Mouse (Mus musculus): Measurements from ENCODE around the gene Sgsm3. TPM values are rescaled to one million over a fixed set of nuclear protein-coding genes. Genes with fewer than 3 reads are reported as not detected.

The Sgsm3 gene
- polyA plus RNA-seq, 1 experiment from 2014 or later, result 46.1 TPM

GRCm38 (mm10) chr15:81032941-81033629 is 55.5 kb downstream of the Sgsm3 start:
- no peak overlapping the region for H3K4me3 ChIP-seq
- H3K4me2 ChIP-seq (replicated peaks), result no peak overlapping the region
- H3K9ac ChIP-seq, result no peak overlapping the region
- no peak for ATAC-seq (ENCODE audit: low FRiP score, low read depth)
- H3K36me3 ChIP-seq, result no peaks in the 10 kb centered on the region
- WGBS, result 46% methylated on average over 9 of the region's 9 CpGs
- H3K27ac ChIP-seq, result no peak overlapping the region
- H3K9me3 ChIP-seq, result no peaks in the 10 kb centered on the region
- H3K27me3 ChIP-seq (replicated peaks), result no peaks in the 10 kb centered on the region
- H3K4me1 ChIP-seq, result peaks cover 32% of the 10 kb centered on the region

GRCm38 (mm10) chr15:81034119-81034518 is 56.6 kb downstream of the Sgsm3 start:
- H3K36me3 ChIP-seq, result no peaks in the 10 kb centered on the region
- H3K9me3 ChIP-seq, result no peaks in the 10 kb centered on the region
- no peak overlapping the region for H3K9ac ChIP-seq
- 73% methylated on average over 6 of the region's 6 CpGs for WGBS
- ATAC-seq (ENCODE audit: low FRiP score, low read depth), result no peak
- no peaks in the 10 kb centered on the region for H3K27me3 ChIP-seq (replicated peaks)
- H3K4me1 ChIP-seq, result peaks cover 32% of the 10 kb centered on the region
- H3K27ac ChIP-seq, result no peak overlapping the region
- no peak overlapping the region for H3K4me2 ChIP-seq (replicated peaks)
- no peak overlapping the region for H3K4me3 ChIP-seq

- peaks cover 32% of the 10 kb centered on the region for H3K4me1 ChIP-seq
- no peaks in the 10 kb centered on the region for H3K36me3 ChIP-seq
- no peaks in the 10 kb centered on the region for H3K27me3 ChIP-seq (replicated peaks)
- no peak overlapping the region for H3K4me2 ChIP-seq (replicated peaks)
- H3K27ac ChIP-seq, result no peak overlapping the region
- no peak overlapping the region for H3K4me3 ChIP-seq
- WGBS, result 76% methylated on average over 12 of the region's 12 CpGs
- no peak for ATAC-seq (ENCODE audit: low FRiP score, low read depth)
- H3K9ac ChIP-seq, result no peak overlapping the region
- no peaks in the 10 kb centered on the region for H3K9me3 ChIP-seq
Observed at GRCm38 (mm10) chr15:81035417-81036162, 58.0 kb downstream of the Sgsm3 start.

GRCm38 (mm10) chr15:81038419-81038818 is 60.9 kb downstream of the Sgsm3 start:
- H3K4me1 ChIP-seq, result peaks cover 23% of the 10 kb centered on the region
- H3K9me3 ChIP-seq, result no peaks in the 10 kb centered on the region
- no peak overlapping the region for H3K9ac ChIP-seq
- H3K4me2 ChIP-seq (replicated peaks), result no peak overlapping the region
- H3K36me3 ChIP-seq, result no peaks in the 10 kb centered on the region
- WGBS, result 87% methylated on average over 5 of the region's 5 CpGs
- no peak for ATAC-seq (ENCODE audit: low FRiP score, low read depth)
- no peak overlapping the region for H3K27ac ChIP-seq
- no peak overlapping the region for H3K4me3 ChIP-seq
- H3K27me3 ChIP-seq (replicated peaks), result no peaks in the 10 kb centered on the region

- H3K4me3 ChIP-seq, result no peak overlapping the region
- H3K9me3 ChIP-seq, result no peaks in the 10 kb centered on the region
- H3K4me1 ChIP-seq, result 0 out of 2 replicates have a peak, but pooled peaks cover 3% of the 10 kb centered on the region
- no peaks in the 10 kb centered on the region for H3K27me3 ChIP-seq (replicated peaks)
- H3K27ac ChIP-seq, result no peak overlapping the region
- H3K4me2 ChIP-seq (replicated peaks), result no peak overlapping the region
- ATAC-seq (ENCODE audit: low FRiP score, low read depth), result no peak
- H3K9ac ChIP-seq, result no peak overlapping the region
- WGBS, result 91% methylated on average over 4 of the region's 4 CpGs
- peaks cover 8% of the 10 kb centered on the region for H3K36me3 ChIP-seq
Observed at GRCm38 (mm10) chr15:81041767-81042166, 64.2 kb downstream of the Sgsm3 start.

GRCm38 (mm10) chr15:81042276-81042931 is 64.8 kb downstream of the Sgsm3 start:
- H3K27me3 ChIP-seq (replicated peaks), result no peaks in the 10 kb centered on the region
- WGBS, result 75% methylated on average over 13 of the region's 13 CpGs
- H3K27ac ChIP-seq, result no peak overlapping the region
- no peak overlapping the region for H3K4me3 ChIP-seq
- ATAC-seq (ENCODE audit: low FRiP score, low read depth), result no peak
- H3K4me1 ChIP-seq, result 0 out of 2 replicates have a peak, but pooled peaks cover 3% of the 10 kb centered on the region
- H3K4me2 ChIP-seq (replicated peaks), result no peak overlapping the region
- peaks cover 8% of the 10 kb centered on the region for H3K36me3 ChIP-seq
- no peak overlapping the region for H3K9ac ChIP-seq
- no peaks in the 10 kb centered on the region for H3K9me3 ChIP-seq

- Histone ChIP-seq H3K4me3 (no peak overlapping the region), H3K9ac (no peak overlapping the region), H3K9me3 (no peaks in the 10 kb centered on the region), H3K4me2 (replicated peaks) (no peak overlapping the region), H3K27ac (no peak overlapping the region), H3K27me3 (replicated peaks) (no peaks in the 10 kb centered on the region), H3K36me3 (peaks cover 8% of the 10 kb centered on the region), H3K4me1 (0 out of 2 replicates have a peak, but pooled peaks cover 3% of the 10 kb centered on the region)
- ATAC-seq (ENCODE audit: low FRiP score, low read depth), result no peak
- WGBS, result 96% methylated on average over 9 of the region's 9 CpGs
Observed at GRCm38 (mm10) chr15:81044446-81044845, 66.9 kb downstream of the Sgsm3 start.

- Histone ChIP-seq H3K4me3 (no peak overlapping the region), H3K27me3 (replicated peaks) (no peaks in the 10 kb centered on the region), H3K36me3 (peaks cover 8% of the 10 kb centered on the region), H3K4me2 (replicated peaks) (no peak overlapping the region), H3K9me3 (no peaks in the 10 kb centered on the region), H3K9ac (no peak overlapping the region), H3K4me1 (0 out of 2 replicates have a peak, but pooled peaks cover 3% of the 10 kb centered on the region), H3K27ac (no peak overlapping the region)
- no peak for ATAC-seq (ENCODE audit: low FRiP score, low read depth)
- WGBS, result 92% methylated on average over 4 of the region's 4 CpGs
Observed at GRCm38 (mm10) chr15:81045336-81045735, 67.8 kb downstream of the Sgsm3 start.

GRCm38 (mm10) chr15:81046061-81046460 is 68.5 kb downstream of the Sgsm3 start:
- H3K4me2 ChIP-seq (replicated peaks), result no peak overlapping the region
- H3K4me3 ChIP-seq, result no peak overlapping the region
- H3K36me3 ChIP-seq, result peaks cover 8% of the 10 kb centered on the region
- no peaks in the 10 kb centered on the region for H3K9me3 ChIP-seq
- no peak overlapping the region for H3K27ac ChIP-seq
- ATAC-seq (ENCODE audit: low FRiP score, low read depth), result no peak
- no peaks in the 10 kb centered on the region for H3K27me3 ChIP-seq (replicated peaks)
- H3K4me1 ChIP-seq, result 0 out of 2 replicates have a peak, but pooled peaks cover 3% of the 10 kb centered on the region
- H3K9ac ChIP-seq, result no peak overlapping the region
- WGBS, result 91% methylated on average over 7 of the region's 7 CpGs

GRCm38 (mm10) chr15:81047497-81047896 is 69.9 kb downstream of the Sgsm3 start:
- Histone ChIP-seq H3K27me3 (replicated peaks) (no peaks in the 10 kb centered on the region), H3K4me1 (no peaks in the 10 kb centered on the region), H3K36me3 (peaks cover 8% of the 10 kb centered on the region), H3K4me3 (no peak overlapping the region), H3K9me3 (no peaks in the 10 kb centered on the region), H3K4me2 (replicated peaks) (no peak overlapping the region), H3K9ac (no peak overlapping the region), H3K27ac (no peak overlapping the region)
- WGBS, result 69% methylated on average over 10 of the region's 10 CpGs
- no peak for ATAC-seq (ENCODE audit: low FRiP score, low read depth)

- Histone ChIP-seq H3K9ac (no peak overlapping the region), H3K4me1 (no peaks in the 10 kb centered on the region), H3K27me3 (replicated peaks) (no peaks in the 10 kb centered on the region), H3K9me3 (no peaks in the 10 kb centered on the region), H3K27ac (no peak overlapping the region), H3K36me3 (peaks cover 4% of the 10 kb centered on the region), H3K4me3 (no peak overlapping the region), H3K4me2 (replicated peaks) (no peak overlapping the region)
- WGBS, result 78% methylated on average over 6 of the region's 6 CpGs
- ATAC-seq (ENCODE audit: low FRiP score, low read depth), result no peak
Observed at GRCm38 (mm10) chr15:81049401-81050053, 72.0 kb downstream of the Sgsm3 start.

- H3K27ac ChIP-seq, result no peak overlapping the region
- H3K36me3 ChIP-seq, result no peaks in the 10 kb centered on the region
- no peak overlapping the region for H3K4me2 ChIP-seq (replicated peaks)
- ATAC-seq (ENCODE audit: low FRiP score, low read depth), result no peak
- 67% methylated on average over 3 of the region's 3 CpGs for WGBS
- no peak overlapping the region for H3K4me3 ChIP-seq
- H3K4me1 ChIP-seq, result no peaks in the 10 kb centered on the region
- no peak overlapping the region for H3K9ac ChIP-seq
- H3K27me3 ChIP-seq (replicated peaks), result no peaks in the 10 kb centered on the region
- no peaks in the 10 kb centered on the region for H3K9me3 ChIP-seq
Observed at GRCm38 (mm10) chr15:81050488-81050887, 72.9 kb downstream of the Sgsm3 start.
